Mouse (Mus musculus) ES-E14 (cell line): ENCODE measurements around the gene Btbd2.

Source experiments
- HCFC1 ChIP-seq: IDR thresholded peaks from 2 replicates; pipeline ENCODE4 v1.6.1; 2012; ENCODE audit warnings: low read length, inconsistent platforms, borderline replicate concordance; ENCODE audit not compliant: insufficient read depth
- MAFK ChIP-seq: IDR thresholded peaks from 2 replicates; pipeline ENCODE4 v1.6.1; 2014; ENCODE audit warnings: mild to moderate bottlenecking, low read depth, low read length, inconsistent platforms; ENCODE audit not compliant: insufficient read depth
- ZNF384 ChIP-seq: IDR thresholded peaks from 2 replicates; pipeline ENCODE4 v1.6.1; 2012; ENCODE audit warnings: low read depth, low read length, inconsistent platforms

DNA sequence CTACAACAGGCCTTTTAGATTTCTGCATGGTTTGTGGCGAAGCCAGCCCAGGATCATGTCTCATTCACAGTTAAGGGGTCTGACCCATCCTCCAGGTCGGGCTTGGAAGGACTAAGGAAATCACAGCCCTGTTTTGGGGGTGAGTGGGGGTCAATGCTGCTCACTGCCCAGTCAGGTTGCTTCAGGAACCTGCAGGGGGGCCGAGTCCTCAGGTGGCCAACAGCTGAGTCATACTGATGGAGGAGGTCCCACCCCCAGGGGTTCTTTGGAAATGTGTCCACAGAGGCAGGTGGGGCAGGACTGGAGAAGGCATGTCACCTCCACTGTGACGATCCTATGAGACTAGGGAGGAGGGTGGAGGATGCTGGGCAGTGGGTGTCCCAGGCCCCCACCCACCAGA lies 8.6 kb upstream of the Btbd2 start:
- TF ChIP-seq MAFK (no peak), HCFC1 (no peak), ZNF384 (no peak)
